Mouse (Mus musculus) erythroblast, adult 5-6 weeks (primary cell): ENCODE results near the gene D230025D16Rik. TPM values are rescaled to one million over a fixed set of nuclear protein-coding genes. Genes with fewer than 3 reads are reported as not detected.

Source experiments
- ATAC-seq: replicated peaks from 2 replicates; pipeline ENCODE4 v1.8.0; 2016; ENCODE audit warnings: moderate number of reproducible peaks, mild to moderate bottlenecking, moderate TSS enrichment, inconsistent platforms; ENCODE audit not compliant: poor library complexity, low FRiP score, severe bottlenecking
- total RNA-seq, 2 experiments: library from RNA; stranded (forward) in 1 of 2; stranded (reverse) in 1 of 2; fragments of 150-400 nt in 1 of 2; fragments of 200-764, 138-1000 nt in 1 of 2; gene quantifications; 2 replicates each; pipeline versions ENCODE4 v1.2.3 to v1.2.4; 2015 to 2017; ENCODE audit warnings: low replicate concordance in 2 of 2

Gene D230025D16Rik
- total RNA-seq, 2 experiments from 2014 or later = 22.5 to 22.6 TPM

DNA sequence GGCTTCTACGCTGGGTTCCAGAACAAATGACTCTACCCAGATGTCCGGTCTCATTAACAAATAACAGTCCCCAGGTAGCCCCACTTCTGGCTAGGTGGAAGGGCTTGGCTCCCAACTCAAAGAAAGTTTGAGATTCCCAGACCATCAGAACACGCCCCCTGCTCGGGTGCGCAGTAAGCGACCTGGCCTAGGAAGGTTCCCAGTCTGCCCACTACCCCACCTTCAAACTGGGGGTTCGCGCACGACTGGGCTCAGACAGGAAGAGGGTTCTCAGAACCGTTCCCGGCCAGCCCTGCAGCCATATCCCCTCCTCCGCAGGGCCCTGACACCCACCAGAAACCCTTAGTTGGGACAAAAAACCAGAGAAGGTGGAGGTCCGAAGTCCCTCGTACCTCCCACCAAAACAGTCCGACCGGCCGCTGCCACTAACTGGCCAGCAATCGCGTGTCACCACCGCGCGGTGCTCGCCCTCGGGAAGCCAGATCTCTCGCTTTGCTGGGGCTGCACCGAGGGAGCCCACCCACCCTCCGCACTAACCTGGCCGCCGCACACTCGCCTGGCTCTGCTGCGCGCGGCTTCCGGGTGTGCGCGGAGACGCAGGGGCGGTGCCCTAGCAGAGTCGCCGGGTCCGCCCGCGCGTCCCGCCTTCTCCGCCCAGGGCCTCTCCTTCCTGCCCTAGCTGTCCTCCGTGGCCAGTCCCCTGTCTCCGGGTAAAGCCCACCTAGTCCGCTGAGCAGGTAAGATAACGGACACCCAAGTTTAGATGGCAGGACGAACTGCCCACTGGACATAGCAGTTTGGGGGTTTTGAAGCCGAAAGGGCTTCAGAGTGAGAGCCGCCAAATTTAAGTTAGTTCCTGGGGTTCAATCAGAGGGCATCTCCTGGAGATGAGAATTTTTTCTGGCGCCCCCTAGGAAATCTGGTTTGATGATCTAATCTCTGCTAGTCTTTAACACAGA, 39.4 kb downstream of the D230025D16Rik start, which contains the start of the genes Tradd and Fbxl8:
Tradd (minus strand) TSS at position 586 of the 959 bp plus-strand sequence.
Fbxl8 (plus strand) TSS at position 625 of the 959 bp plus-strand sequence.
- ATAC-seq = peak; percentile 90

DNA sequence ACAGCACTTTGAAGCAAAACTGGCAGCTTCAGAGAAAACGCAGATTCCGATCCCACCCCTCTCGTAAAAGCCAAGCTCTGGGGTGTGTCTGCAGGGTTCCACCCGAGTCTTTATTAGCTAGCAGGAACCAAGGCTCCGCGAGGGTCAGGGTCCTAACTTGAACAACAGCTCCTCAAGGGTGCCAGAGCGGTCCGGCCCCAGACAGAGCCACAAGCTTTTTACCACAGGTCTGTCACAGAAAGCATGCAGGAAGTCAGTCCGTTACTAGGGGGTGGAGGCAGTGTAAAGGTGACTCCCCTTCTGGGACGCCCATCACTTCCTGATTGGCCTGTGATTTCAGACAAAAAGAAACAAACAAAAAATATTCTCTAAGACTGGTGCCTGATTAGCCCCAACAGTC, 40.2 kb downstream of the D230025D16Rik start:
- ATAC-seq = no peak

DNA sequence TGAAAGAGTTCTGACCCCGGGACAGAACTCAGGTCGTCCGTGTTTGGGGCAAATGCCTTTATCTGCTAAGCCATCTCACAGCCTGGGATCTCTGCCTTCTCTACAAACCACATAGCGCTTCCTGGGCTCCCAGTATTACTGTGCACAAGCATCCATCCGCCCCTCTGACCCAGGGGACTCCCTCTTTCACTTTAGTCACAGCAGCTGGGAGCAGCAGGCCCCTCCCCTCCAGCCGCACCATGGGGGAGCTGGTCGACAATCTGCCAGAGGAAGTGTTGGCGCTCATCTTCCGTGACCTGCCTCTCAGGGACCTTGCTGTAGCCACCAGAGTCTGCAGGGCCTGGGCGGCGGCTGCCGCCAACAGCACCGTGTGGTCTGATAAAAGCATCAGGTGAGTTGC, 41.8 kb downstream of the D230025D16Rik start:
- ATAC-seq = no peak

DNA sequence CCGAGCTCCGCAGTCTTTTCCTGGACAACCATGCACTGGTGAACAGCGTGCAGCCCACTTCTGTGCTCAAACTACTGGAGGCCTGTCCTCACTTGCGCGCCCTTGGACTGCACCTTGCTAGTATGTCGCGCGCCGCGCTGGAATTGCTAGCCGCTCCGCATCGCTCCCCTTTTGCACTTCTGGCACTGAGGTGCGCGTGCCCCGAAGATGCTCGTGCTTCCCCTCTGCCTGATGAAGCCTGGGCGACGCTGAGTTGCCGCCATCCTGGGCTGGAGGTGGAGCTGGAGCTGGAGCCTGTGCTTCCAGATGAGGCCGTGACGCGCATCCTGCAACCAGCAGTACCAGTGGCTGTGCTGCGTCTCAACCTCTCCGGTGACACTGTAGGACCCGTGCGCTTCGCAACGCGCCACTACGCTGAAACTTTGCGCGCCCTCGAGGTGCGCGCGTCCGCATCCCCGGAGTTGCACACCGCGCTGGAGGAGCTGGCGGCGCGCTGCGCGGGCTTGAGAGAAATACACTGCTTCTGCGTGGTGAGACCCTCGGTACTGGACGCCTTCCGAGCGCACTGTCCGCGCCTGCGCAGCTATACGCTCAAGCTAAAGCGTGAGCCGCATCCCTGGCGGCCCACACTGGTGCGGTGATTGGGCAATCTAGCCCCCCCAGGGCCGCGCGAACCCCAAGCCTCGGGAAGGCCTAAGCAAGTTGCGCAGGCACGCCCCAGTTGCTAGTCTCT, 43.6 kb downstream of the D230025D16Rik start:
- ATAC-seq = no peak

DNA sequence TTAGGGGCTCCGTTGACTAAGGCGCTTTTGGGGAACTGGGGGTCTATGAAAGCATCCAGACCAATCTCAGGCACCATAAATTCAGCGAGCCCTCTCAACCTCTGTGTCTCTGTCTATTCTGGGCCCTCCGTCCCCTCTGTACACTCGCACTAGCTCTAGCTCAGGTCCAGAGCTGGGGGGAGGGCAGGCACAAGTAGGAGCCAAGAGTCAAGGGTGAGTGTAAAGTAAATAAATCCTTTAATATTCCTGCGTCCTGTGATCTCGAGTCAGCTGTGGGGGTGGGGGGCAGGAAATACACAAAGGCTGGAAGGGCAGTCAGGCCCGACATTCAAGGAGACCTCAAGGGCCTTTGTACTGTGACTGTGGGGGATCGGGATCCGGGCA, 44.1 kb downstream of the D230025D16Rik start:
- ATAC-seq = no peak

DNA sequence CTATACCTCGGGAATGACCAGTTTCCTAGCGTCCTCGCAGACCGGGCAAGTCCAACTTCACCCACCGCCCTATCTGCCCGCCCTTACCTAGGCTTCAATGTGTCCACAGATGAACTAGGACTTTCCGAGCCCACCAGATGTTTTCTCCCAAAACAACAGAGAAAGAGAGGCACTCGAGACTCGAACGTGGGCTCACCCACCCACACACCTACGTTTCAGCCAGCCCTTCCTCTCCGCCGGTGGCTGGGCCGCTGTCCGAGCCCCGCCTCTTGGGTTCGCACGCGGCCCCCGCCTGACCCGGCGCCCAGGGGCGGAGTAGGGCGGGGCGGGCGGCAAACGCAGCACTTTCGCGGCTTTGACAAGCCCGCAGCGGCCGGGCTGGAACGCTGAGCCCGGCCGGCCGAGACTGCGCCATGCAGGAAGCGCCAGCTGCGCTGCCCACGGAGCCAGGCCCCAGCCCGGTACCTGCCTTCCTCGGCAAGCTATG, 44.6 kb downstream of the D230025D16Rik start, which contains the start of gene Hsf4:
Hsf4 (plus strand) TSS at position 341 of the 487 bp plus-strand sequence.
- ATAC-seq = no peak

DNA sequence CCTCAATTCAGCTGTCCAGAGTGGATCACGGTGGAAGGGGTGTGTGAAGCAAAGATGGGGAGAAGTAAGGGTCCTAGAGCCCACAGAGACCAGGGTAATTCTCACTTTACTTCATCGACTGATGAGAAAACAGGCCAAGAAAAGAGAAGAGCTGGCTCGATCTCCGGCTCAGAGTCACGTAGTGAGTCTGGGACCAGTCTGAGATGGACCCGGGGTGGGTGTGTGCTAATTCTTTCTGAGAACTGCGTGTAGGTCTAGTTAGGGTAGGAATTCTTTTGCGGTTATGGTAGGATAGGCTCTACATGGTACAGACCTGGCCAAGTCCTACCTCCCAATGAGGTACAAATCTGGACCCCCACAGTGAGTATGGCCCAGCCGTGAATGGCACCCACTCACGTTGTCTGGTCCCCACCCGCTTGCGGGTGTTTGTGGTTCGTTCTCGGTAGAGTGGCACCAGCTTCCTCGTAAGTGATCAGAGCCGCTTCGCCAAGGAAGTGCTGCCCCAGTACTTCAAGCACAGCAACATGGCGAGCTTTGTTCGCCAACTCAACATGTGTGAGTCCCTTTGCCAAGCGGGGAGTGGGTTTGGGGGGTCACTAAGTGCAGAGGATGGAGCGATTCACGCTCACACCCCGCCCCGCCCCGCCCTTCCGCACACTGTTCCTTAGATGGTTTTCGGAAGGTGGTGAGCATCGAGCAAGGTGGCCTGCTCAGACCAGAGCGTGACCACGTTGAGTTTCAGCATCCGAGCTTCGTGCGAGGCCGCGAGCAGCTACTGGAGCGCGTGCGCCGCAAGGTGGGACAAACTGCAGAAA, 45.4 kb downstream of the D230025D16Rik start:
- no peak for ATAC-seq

DNA sequence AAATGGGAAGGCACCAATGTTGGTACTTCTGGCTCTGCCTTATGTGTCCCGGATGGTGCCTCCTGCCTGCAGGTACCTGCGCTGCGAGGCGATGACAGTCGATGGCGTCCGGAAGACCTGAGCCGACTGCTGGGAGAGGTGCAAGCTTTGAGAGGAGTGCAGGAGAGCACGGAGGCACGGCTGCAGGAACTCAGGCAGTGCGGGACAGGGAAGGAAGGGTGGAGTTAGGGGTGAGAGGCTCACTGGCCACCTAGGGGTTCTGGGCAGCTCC, 45.9 kb downstream of the D230025D16Rik start:
- no peak for ATAC-seq

DNA sequence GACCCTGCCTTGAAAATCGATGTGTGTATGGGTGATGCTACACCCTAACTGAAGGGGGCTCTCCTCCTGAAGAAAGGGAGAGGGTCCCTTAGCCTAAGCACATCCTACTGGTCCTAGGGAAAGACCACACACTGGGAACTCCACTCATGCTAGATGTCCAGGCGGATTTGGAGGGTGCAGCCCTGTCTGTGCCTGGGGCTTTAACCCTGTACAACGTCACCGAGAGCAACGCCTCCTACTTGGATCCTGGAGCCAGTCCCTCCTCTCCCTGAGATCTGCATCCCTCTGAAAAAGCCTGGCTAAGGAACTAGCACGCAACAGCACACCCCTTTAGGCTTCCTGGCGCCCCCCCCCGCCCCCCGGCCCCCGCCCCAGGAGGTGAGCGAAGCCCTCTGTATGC, 50.4 kb downstream of the D230025D16Rik start:
- ATAC-seq = no peak

DNA sequence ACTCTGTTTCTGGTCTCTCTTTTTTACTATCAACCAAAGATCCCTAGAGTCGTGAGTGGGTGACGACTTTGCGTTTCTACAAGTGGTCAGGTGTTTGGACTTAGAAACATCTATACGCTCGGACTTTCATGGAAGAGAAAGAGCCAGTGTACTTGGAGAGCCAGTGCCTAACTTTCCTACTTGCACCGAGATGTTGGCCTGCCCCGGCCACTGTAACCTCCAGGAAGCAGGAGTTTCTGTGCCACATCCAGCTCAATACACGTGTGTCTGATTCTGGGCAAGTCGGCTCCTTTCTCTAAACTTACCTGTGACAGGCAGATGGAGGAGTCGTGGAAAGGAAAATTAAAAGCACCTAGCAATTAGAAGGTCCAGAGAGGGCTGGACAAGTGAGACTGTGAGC, 50.9 kb downstream of the D230025D16Rik start, which contains the start of gene Nol3:
Nol3 (plus strand) TSS at position 301 of the 400 bp plus-strand sequence.
- no peak for ATAC-seq

DNA sequence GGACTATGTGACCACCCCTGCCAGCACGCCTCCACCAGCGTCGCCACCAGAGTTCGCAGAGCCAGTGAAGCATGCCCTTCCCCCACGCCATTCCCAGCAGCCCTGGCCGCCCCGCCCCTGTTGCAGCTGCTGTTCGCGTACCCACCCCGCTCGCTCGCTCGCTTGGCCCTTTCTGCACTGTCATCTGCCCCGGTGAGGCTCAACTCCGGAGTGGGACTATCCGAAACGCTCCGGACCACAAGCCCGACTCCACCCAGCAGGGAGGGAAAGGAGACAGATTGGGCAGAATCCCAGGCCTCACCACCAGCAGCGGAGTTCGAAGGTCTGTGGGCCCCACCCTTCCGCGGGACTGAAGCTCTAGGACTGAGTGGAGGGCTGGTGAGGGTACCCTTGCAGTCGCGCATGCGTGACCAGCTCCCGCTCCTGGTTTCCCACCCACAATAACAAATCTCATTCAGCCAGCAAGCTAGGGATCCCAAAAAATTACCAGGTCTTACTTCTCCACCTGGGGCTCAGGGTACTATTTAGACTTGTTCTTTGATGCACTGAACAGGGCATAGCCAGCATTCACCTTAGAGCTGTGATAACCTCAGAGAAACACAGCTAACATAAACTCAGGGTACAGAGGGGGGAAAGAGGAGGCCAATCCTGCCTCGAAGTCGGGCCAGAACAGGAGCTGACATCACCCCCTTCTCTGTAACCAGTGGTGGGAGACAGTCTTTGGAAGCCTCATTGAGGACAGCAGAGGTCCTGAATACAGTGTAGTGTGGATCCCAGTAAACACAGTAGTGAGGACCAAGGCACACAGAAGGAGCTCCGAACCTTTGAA, 51.6 kb downstream of the D230025D16Rik start:
- ATAC-seq = peak; percentile 37; the same call in 1 of the 2 replicates

DNA sequence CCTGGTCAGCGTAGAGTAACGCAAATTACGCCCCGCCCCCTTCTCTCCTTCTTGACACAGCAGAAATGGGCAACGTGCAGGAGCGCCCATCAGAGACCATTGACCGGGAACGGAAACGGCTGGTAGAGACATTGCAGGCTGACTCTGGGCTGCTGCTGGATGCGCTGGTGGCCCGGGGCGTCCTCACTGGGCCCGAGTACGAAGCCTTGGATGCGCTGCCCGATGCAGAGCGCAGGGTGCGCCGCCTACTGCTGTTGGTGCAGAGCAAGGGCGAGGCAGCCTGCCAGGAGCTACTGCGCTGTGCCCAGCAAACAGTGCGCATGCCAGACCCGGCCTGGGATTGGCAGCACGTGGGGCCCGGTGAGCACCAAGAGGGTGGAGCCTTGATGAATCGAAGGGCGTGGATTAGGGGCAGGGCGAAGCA, 54.0 kb downstream of the D230025D16Rik start:
- peak; percentile 79 for ATAC-seq

DNA sequence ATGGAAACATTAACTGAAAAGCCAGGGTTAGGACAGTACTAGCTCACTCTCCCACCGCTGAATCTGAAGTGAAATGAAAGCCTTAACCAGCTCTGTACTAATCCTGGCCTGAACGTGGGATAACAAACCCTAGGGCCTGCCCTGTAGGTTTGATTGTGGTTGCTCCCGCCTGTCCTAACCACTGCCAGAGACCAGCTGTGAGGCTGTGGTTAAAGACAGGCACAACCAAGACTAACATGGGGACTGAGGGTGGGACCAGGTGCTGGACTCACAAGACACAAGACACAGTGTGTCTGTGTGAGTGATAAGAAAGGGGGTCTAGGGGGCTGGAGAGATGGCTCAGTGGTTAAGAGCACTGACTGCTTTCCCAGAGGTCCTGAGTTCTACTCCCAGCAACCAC, 55.6 kb downstream of the D230025D16Rik start:
- ATAC-seq = no peak

DNA sequence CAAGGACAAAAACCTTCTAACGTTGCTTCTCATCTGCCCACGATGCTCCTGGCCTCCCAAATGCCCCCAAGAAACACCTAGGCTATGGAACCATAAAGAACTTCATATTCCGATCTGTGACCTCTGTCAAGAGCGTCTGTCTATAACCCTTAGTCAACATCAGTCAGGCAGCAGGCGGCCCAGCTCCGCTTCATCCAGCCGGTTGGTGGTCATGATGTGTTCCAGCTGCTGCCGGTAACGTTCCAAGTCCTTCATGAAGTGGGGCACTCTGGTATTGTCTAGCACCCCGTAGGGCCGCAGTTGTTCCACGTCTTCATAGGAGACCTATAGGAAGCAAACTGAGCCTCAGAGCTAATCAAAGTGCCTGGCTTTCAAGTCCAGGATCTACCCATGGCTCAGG, 56.9 kb downstream of the D230025D16Rik start:
- no peak for ATAC-seq

DNA sequence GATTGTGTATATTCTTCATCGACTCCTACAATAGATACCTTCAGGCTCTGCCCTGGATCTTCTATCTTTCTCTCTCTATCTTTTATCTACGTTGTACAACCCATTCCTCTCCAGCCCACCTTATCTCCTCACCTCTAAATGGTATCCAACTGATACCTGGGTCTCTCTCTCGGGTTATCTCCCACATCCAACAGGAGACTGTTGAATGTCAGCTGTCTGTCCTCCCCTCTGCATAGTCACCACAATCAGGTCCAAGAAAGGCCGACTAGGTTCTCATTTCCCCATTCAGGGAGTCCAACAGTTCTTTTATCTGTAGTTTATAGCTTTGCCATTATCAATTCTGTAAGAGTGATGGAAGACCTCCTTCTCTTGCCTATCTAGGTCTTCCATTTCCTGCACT, 57.3 kb downstream of the D230025D16Rik start:
- no peak for ATAC-seq

DNA sequence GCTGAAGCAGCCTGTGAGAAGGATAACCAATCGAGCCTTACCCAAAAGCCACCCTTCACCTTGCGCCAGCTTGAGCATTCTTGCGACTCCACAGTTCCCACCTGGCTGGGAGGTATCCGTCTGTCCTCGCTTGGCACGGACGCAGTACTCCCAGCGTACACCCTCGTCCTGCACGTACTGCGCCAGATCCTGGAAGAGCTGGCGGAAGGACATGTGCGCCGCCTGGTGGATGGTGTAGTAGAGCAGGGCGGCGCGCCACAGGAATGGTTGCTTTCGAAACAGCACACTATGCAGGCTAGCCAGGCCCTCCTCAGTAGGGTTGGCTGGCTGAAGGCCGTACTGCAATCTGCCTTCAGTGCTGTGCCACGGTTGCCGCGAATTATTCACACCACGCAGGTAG, 58.1 kb downstream of the D230025D16Rik start:
- peak; percentile 66 for ATAC-seq

DNA sequence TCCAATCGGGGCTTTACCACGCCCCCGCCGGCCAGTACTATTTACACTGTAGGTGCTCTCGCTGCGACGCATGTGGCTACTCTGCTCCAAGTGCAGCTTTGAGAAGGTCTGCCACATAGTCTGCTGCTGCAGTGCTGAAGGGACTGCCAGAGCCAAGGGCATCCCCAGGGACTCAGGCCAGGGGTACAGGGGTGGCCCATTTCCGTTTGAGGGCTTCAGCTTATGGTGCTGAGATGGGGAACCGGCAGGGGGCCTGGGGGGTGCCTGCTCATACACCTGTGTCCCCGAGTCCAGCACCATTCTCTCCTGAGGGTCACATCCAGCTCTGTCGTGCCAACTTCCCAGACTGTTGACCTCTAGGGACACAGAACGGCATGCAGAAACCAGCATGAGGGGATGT, 60.6 kb downstream of the D230025D16Rik start:
- ATAC-seq = no peak

DNA sequence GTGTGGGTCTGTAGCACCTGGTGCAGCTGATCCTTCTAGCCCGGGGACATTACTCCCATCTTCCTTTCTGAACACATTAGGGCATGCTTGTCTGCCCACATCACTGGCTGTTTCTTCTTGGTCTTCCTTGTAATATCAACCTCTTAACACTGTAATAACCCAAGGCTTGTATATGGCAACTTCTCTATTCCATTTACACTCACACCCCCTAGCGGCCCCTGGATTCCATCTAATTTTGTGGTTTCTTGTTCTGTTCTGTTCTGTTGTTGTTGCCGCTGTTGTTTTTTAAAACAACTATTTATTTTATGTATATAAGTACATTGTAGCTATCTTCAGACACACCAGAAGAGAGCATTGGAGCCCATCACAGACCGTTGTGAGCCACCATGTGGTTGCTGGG, 62.0 kb downstream of the D230025D16Rik start:
- no peak for ATAC-seq

DNA sequence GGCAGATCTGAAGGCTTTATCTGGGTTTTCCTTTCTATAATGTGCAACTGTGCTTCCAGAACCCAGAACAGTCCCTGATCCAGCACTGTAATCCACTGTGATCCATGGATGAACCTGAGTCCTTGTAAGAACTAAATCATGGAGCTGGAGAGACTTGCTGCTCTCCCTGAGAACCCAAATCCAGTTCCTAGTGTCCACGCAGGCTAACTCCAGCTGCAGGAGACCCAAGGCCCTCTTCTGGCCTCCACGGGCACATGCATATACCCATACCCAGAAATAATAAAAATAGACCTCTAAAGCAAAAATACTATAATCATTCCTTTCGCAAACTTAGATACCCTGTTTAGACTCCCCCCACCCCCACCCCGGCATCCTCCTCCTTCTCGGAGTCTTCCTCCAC, 63.3 kb downstream of the D230025D16Rik start:
- no peak for ATAC-seq
